Mouse (Mus musculus) liver, embryonic 13.5 days (tissue): ENCODE data around the gene Fam19a1. TPM values are rescaled to one million over a fixed set of nuclear protein-coding genes. Genes with fewer than 3 reads are reported as not detected.

Experiments used
- ATAC-seq: fragments of 200-750 bp; cut with Nextera tagmentation; 2 replicates; pipeline ENCODE4 v1.8.0; 2017; ENCODE audit warnings: low read depth, mild to moderate bottlenecking, moderate number of reproducible peaks, moderate library complexity
- DNase-seq: peaks from one replicate; pipeline ENCODE4 v3.0.0; 2022
- H3K27ac ChIP-seq: fragments of 300-500 bp; sonication (generic); 2 replicates; pipeline ENCODE4 v1.5.1; 2015; ENCODE audit warnings: moderate library complexity, mild to moderate bottlenecking, inconsistent platforms
- H3K27me3 ChIP-seq: fragments of 300-500 bp; sonication (generic); 2 replicates; pipeline ENCODE4 v1.6.1; 2015; ENCODE audit warnings: mild to moderate bottlenecking, inconsistent platforms
- H3K36me3 ChIP-seq: fragments of 300-500 bp; sonication (generic); 2 replicates; pipeline ENCODE4 v1.6.1; 2015; ENCODE audit warnings: mild to moderate bottlenecking, inconsistent platforms
- H3K4me1 ChIP-seq: fragments of 300-500 bp; sonication (generic); replicated peaks from 2 replicates; pipeline ENCODE4 v1.6.1; 2015; ENCODE audit warnings: inconsistent platforms
- H3K4me2 ChIP-seq: fragments of 300-500 bp; sonication (generic); 2 replicates; pipeline ENCODE4 v1.6.1; 2015; ENCODE audit warnings: inconsistent platforms, mild to moderate bottlenecking, moderate library complexity
- H3K4me3 ChIP-seq: fragments of 300-500 bp; sonication (generic); replicated peaks from 2 replicates; pipeline ENCODE4 v1.5.1; 2015; ENCODE audit warnings: mild to moderate bottlenecking, inconsistent platforms
- H3K9ac ChIP-seq: fragments of 300-500 bp; sonication (generic); 2 replicates; pipeline ENCODE4 v1.6.1; 2015; ENCODE audit warnings: mild to moderate bottlenecking, inconsistent platforms
- H3K9me3 ChIP-seq: fragments of 300-500 bp; sonication (generic); replicated peaks from 2 replicates; pipeline ENCODE4 v1.6.1; 2016; ENCODE audit warnings: inconsistent platforms
- WGBS: fragments of 180-500 bp; shearing (Covaris S2); methylation state at CpG from one replicate; pipeline ENCODE4 v1.1.7; 2015; ENCODE audit not compliant: insufficient replicate concordance; 5-methylcytosine and 5-hydroxymethylcytosine counted together
- polyA plus RNA-seq: library from polyadenylated mRNA; unstranded; fragments of >200 nt; fragmentation: Nextera tagmentation; extraction: Ambion mirVana; gene quantifications from 2 replicates; pipeline ENCODE4 v1.2.1, GENCODE M21; 2015

Gene Fam19a1
- polyA plus RNA-seq, 1 experiment from 2014 or later, result not detected

DNA sequence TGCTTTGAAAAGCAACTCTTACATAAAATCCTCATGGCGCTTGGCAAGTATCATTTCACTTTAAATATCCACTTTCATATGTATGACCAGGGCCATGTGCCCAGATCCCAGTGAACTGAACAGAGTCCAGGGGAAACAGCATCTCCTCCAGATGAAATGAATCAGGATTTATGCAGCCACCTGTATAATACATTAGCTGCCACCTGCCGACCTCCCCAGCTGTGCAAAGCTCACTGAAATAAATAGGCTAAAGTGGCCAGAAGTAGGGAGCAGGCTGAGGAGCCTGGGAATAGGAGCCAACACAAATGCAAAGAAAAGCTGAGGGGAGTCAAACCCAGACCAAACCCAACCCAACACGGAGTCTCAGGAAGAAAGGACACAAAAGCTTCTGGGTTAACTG lies 324.9 kb downstream of the Fam19a1 start:
- Histone ChIP-seq H3K36me3 (no peaks in the 10 kb centered on the region), H3K4me1 (no peaks in the 10 kb centered on the region), H3K9me3 (no peaks in the 10 kb centered on the region), H3K9ac (no peak overlapping the region), H3K27me3 (no peaks in the 10 kb centered on the region), H3K27ac (no peak overlapping the region), H3K4me2 (no peak overlapping the region), H3K4me3 (no peak overlapping the region)
- no peak for DNase-seq
- no peak for ATAC-seq
- WGBS, result 60% methylated on average over 3 of the region's 3 CpGs

DNA sequence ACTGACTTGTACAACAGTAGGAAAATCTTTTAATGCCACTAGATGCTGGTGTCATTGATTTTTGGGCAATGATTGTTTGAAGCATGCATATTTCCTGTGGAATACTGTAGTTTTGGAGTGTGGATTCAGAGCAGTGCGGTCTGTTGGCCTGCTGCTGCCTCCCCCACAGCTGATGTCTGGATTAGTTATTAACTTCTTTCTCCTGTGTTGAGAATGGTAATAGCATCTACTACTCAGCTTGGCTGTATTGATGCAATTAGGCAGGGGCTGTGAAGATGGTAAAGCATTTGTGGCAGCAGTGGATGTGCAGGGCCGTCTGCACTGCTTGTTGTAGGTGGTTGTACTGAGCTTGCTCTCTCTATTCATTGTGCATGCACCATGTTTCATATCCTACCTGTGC lies 326.5 kb downstream of the Fam19a1 start:
- ATAC-seq, result no peak
- Histone ChIP-seq H3K4me3 (no peak overlapping the region), H3K9ac (no peak overlapping the region), H3K27ac (no peak overlapping the region), H3K4me2 (no peak overlapping the region), H3K9me3 (no peaks in the 10 kb centered on the region), H3K27me3 (no peaks in the 10 kb centered on the region), H3K4me1 (no peaks in the 10 kb centered on the region), H3K36me3 (no peaks in the 10 kb centered on the region)
- 70% methylated on average over 2 of the region's 2 CpGs for WGBS
- no peak for DNase-seq

DNA sequence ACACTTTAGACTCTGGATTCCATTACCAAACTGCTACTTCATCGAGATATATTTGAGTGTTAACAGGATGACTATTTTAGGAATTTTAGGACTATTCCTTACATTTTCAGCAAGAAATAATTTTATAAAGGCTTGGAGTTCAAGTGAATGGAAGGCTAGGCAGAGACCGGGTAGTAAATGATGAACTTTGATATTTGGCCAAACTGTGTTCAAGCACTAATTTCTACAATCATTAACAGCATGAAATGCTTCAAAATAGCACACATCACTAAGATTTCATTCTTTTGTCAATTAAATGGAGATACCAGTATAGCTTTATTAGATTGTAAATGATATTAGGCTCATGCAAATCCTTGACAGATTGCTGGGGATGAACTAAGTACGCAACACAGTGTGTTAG lies 329.0 kb downstream of the Fam19a1 start:
- WGBS, result 73% methylated on average over 3 of the region's 3 CpGs
- ATAC-seq, result no peak
- H3K4me3 ChIP-seq, result no peak overlapping the region
- DNase-seq, result no peak
- H3K9me3 ChIP-seq, result no peaks in the 10 kb centered on the region
- no peak overlapping the region for H3K4me2 ChIP-seq
- no peaks in the 10 kb centered on the region for H3K4me1 ChIP-seq
- H3K36me3 ChIP-seq, result no peaks in the 10 kb centered on the region
- no peak overlapping the region for H3K27ac ChIP-seq
- H3K27me3 ChIP-seq, result no peaks in the 10 kb centered on the region
- no peak overlapping the region for H3K9ac ChIP-seq

DNA sequence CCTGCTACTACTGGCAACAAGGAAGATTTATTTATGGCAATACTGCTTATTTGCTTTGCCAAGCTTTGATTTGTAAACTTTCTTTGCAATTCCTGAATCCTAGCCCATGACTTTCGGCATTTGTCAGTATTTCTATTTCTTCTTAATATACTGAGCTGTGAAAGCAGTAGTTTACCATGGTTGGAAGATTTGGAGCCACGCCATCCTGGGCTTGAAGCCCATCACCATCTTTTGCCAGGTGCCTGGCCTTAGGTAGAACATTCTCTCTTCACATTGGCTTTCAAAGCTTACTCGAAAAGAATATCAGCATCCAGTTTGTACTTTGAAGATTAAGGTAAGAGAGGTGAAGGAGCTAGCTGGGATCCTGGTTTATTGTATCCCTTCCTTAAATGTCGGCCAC lies 334.5 kb downstream of the Fam19a1 start:
- H3K27ac ChIP-seq, result no peak overlapping the region
- H3K27me3 ChIP-seq, result no peaks in the 10 kb centered on the region
- no peak overlapping the region for H3K4me3 ChIP-seq
- no peak for ATAC-seq
- no peaks in the 10 kb centered on the region for H3K9me3 ChIP-seq
- DNase-seq, result no peak
- no peak overlapping the region for H3K4me2 ChIP-seq
- H3K9ac ChIP-seq, result no peak overlapping the region
- no peaks in the 10 kb centered on the region for H3K4me1 ChIP-seq
- no peaks in the 10 kb centered on the region for H3K36me3 ChIP-seq
- 63% methylated on average over 4 of the region's 4 CpGs for WGBS

DNA sequence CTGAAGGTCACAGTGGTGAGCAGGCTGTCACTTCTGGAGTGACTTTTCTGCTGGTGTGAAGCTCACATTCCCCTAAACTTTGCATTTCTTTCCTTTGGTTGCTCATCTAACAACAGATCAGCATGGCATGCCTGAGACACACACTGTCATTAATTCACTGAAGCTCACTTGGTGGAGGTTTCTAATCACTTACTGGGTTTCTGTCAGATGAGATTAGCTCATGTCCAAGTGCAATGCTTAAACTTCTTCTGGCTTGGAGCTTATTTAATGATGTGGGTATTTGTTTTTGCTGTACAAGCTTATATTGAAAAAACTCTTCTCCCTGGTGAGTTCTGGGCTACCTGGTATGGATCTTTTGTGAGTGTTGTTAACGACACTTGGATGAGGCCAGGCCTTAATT lies 343.3 kb downstream of the Fam19a1 start:
- no peaks in the 10 kb centered on the region for H3K36me3 ChIP-seq
- H3K27ac ChIP-seq, result no peak overlapping the region
- no peak for DNase-seq
- no peaks in the 10 kb centered on the region for H3K27me3 ChIP-seq
- no peak overlapping the region for H3K4me3 ChIP-seq
- WGBS, result 66% methylated on average over 1 of the region's 1 CpGs
- H3K4me1 ChIP-seq, result no peaks in the 10 kb centered on the region
- H3K9ac ChIP-seq, result no peak overlapping the region
- no peaks in the 10 kb centered on the region for H3K9me3 ChIP-seq
- no peak for ATAC-seq
- no peak overlapping the region for H3K4me2 ChIP-seq

DNA sequence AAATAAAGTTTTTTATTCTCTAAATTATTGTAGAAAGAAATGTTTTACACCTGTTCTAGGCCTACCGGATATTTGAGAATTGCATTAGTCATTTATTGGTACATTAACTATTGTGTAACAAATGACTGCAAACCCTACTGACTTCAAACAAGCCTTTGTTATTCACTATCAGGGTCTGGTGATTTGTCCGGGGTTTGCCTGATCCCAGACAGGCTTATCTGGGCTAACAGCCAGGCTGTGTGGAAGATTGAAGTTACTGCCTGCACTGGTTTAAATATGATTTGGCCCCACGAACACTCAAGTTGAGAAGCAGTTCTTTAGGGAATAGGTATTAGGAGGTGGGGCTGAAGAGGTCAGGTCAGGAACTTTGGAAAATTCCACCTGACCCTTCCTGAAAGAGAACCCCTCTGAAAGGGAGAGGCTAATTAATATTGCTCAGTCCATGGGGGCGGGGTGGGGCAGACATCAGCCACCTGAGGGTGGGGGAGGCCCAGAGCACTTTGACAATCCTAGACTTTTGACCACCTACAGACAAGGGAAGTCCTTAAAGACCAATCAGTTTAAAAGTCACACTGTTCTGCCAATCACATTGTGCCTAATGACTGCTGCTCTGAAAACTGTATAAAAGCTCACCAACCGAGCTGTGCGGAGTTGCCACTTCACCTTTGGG lies 344.8 kb downstream of the Fam19a1 start:
- H3K4me2 ChIP-seq, result no peak overlapping the region
- DNase-seq, result no peak
- WGBS, result 51% methylated on average over 6 of the region's 6 CpGs
- ATAC-seq, result no peak
- H3K36me3 ChIP-seq, result no peaks in the 10 kb centered on the region
- H3K9ac ChIP-seq, result no peak overlapping the region
- H3K27me3 ChIP-seq, result no peaks in the 10 kb centered on the region
- no peak overlapping the region for H3K4me3 ChIP-seq
- H3K9me3 ChIP-seq, result no peaks in the 10 kb centered on the region
- H3K27ac ChIP-seq, result no peak overlapping the region
- H3K4me1 ChIP-seq, result no peaks in the 10 kb centered on the region

DNA sequence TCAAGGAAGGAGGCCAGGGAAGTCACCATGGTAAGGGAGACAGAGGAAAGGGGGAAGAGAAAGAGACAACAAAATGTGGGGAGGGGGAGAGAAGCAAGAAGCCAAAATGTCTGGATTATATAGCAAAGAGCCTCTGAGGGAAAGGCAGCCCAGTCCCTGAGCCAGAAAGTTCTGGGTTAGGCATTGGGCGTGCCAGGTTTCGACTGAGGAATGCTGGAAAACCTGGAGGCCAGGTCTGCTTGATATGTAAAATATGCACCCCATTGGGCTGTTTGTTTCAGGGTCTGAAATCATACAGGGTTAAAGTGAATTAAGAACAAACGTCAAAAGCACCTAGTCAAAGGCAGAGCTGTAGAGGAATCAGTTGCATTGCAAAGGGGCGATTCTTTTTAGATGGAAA lies 346.1 kb downstream of the Fam19a1 start:
- 49% methylated on average over 4 of the region's 4 CpGs for WGBS
- no peak overlapping the region for H3K27ac ChIP-seq
- no peak overlapping the region for H3K4me3 ChIP-seq
- no peak for DNase-seq
- no peak for ATAC-seq
- H3K9ac ChIP-seq, result no peak overlapping the region
- no peak overlapping the region for H3K4me2 ChIP-seq
- H3K27me3 ChIP-seq, result no peaks in the 10 kb centered on the region
- no peaks in the 10 kb centered on the region for H3K9me3 ChIP-seq
- no peaks in the 10 kb centered on the region for H3K36me3 ChIP-seq
- H3K4me1 ChIP-seq, result no peaks in the 10 kb centered on the region

DNA sequence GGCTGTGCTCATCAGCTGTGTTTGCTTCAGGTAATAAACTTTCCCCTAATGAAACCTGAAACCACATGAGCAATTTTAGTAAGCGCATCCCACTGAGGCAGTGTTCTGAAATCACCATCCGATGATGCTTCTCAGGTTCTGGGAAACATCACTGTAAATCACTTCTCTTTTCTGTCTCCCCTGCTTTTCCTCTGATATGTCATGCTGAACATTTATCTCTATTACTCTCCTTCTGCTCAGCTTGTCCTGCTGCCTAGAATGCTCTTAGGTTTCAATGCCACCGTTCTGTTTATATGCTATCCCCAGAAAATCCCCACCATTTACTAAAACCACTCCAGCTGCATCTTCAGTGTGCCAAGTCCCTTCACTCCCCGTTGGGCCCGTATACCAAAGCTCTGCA lies 386.5 kb downstream of the Fam19a1 start:
- Histone ChIP-seq H3K4me2 (no peak overlapping the region), H3K4me3 (no peak overlapping the region), H3K9ac (no peak overlapping the region), H3K27ac (no peak overlapping the region), H3K27me3 (no peaks in the 10 kb centered on the region), H3K4me1 (no peaks in the 10 kb centered on the region), H3K9me3 (no peaks in the 10 kb centered on the region), H3K36me3 (no peaks in the 10 kb centered on the region)
- ATAC-seq (no peak), DNase-seq (no peak)
- 59% methylated on average over 5 of the region's 5 CpGs for WGBS

DNA sequence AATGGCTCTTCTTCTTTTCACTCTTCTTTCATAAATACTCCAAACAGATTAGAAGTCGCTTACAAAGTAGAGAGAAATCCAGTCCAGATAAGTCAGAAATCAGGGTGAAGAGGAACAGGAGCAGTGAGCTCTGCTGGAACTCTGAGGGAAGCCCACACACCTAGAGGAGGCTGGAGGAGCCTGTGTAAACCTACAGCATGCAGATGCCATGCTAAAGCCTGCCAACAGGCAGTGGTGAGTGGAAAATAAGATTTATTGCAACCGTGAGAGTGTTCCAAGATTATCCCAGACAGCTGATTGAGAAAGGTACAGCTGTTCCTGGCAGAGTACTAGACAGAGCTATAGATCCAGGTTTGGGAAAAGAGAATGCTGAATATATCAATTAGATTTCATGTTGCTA lies 428.6 kb downstream of the Fam19a1 start:
- no peak for ATAC-seq
- no peak for DNase-seq
- no peaks in the 10 kb centered on the region for H3K27me3 ChIP-seq
- no peaks in the 10 kb centered on the region for H3K36me3 ChIP-seq
- no peak overlapping the region for H3K4me3 ChIP-seq
- no peak overlapping the region for H3K4me2 ChIP-seq
- H3K9me3 ChIP-seq, result no peaks in the 10 kb centered on the region
- H3K9ac ChIP-seq, result no peak overlapping the region
- no peaks in the 10 kb centered on the region for H3K4me1 ChIP-seq
- H3K27ac ChIP-seq, result no peak overlapping the region
- WGBS, result 58% methylated on average over 2 of the region's 2 CpGs

DNA sequence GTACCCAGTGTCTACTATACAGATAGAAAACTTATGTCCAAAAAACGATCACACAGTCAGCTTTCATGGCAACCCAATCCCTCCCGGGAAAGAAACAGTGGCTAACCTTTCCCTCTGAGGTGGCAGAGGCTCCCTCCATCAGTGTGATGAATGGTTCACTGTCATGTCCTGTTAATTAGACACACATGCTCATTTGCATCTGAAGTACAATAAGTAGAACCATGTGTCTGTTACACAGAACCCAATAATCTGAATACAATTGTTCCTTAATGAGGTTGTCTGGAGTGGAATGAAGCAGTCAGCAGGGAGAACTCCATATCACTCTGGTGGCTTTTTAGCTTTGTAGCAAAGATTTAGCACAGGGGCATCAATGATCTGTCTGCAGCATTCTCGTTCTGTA lies 431.9 kb downstream of the Fam19a1 start:
- ATAC-seq (no peak), DNase-seq (no peak)
- WGBS, result 51% methylated on average over 3 of the region's 3 CpGs

DNA sequence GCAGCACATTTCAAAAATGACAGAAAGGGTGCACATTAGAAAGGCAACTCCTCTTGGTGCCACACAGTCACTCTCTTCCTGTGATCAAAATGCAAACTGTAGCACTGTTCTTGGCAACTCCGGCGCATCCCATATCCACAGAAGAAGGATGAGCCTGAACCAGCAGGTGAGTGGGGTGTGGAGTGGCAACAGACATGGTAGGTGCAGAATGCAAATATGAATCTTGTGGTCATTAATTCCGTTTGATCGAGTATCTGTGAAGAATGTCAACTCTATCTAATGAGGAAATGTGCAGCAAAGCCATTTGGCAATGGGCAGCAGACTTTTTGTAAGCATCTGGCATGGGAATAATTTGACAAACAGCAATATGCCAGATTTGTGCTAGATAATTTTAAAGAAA lies 437.5 kb downstream of the Fam19a1 start:
- WGBS, result 73% methylated on average over 4 of the region's 4 CpGs
- Histone ChIP-seq H3K36me3 (no peaks in the 10 kb centered on the region), H3K4me1 (no peaks in the 10 kb centered on the region), H3K4me2 (no peak overlapping the region), H3K9me3 (no peaks in the 10 kb centered on the region), H3K4me3 (no peak overlapping the region), H3K27me3 (no peaks in the 10 kb centered on the region), H3K9ac (no peak overlapping the region), H3K27ac (no peak overlapping the region)
- no peak for ATAC-seq
- DNase-seq, result no peak

More for the DNA sequence above, 431.9 kb downstream of the Fam19a1 start:
- H3K27ac ChIP-seq, result no peak overlapping the region
- no peak overlapping the region for H3K9ac ChIP-seq
- H3K4me2 ChIP-seq, result no peak overlapping the region
- no peak overlapping the region for H3K4me3 ChIP-seq
- H3K27me3 ChIP-seq, result no peaks in the 10 kb centered on the region
- no peaks in the 10 kb centered on the region for H3K9me3 ChIP-seq
- H3K4me1 ChIP-seq, result no peaks in the 10 kb centered on the region
- H3K36me3 ChIP-seq, result no peaks in the 10 kb centered on the region

DNA sequence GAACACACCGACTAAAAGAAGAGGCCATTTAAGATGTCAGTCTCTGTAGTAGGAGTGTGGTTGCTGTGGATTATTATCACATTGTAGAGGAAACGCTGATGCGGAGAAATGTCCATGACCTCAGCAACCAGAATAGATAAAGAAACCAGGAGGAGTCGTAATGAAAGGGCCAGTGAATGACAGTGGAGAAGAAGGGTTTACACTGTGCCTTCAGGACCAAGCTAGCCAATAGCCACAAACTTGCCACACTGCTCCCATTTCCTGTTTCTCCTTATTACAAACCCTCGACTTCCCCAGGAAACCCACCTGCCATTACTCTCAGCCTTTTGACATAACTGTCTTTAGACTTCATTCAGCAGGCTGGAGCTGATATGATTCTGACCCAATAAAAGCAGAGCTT lies 465.7 kb downstream of the Fam19a1 start:
- Histone ChIP-seq H3K9me3 (no peaks in the 10 kb centered on the region), H3K4me2 (no peak overlapping the region), H3K4me1 (no peaks in the 10 kb centered on the region), H3K27me3 (no peaks in the 10 kb centered on the region), H3K9ac (no peak overlapping the region), H3K36me3 (no peaks in the 10 kb centered on the region), H3K27ac (no peak overlapping the region), H3K4me3 (no peak overlapping the region)
- ATAC-seq, result no peak
- DNase-seq, result no peak
- WGBS, result 11% methylated on average over 5 of the region's 5 CpGs
